Mouse (Mus musculus) cerebellum, adult 8-10 months (tissue): ENCODE data around the gene Arhgap24.

ENCODE experiments used
- DNase-seq: peaks from one replicate; pipeline ENCODE4 v3.0.0; 2022

Arhgap24 gene

GRCm38 (mm10) chr5:102692487-102692886 lies 211.3 kb downstream of the Arhgap24 start:
- peak; percentile 55 for DNase-seq

DNA sequence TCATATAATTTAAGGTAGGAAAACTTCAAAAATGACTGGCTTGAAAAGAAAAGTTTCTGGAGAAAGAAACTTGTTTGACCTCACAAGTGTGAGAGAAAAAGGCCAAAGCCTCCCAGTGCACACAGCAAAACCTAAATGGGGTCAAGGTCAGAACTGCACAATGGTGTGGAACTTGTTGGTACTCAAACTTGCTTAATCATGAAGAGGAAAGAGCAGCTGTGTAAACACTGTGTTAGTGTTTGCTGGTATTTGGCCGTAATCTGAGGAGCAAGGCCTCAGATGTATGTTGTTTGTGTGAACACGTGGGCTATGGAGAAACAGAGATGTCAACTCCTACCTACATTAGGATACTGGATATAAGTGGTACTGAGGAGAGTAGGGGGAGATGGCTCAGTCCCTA lies 212.0 kb downstream of the Arhgap24 start:
- DNase-seq, result no peak

DNA sequence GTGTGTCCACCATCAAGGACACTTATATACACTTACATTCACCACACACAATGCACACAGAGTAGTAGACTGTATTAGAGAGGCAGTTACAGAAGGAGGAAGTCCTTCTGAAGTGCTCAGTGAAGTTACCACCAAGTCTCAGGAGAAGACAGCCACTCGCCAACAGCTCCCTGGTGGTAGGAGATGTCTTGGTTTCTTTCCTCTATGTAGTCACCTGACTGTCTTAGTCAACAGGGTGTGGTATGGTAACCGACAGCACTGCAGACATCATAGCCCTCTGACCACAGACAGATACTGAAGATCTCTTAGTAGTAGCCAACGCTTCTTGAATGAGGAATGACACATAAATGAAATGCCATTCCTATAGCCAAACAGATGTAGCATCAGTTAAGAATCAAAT lies 212.7 kb downstream of the Arhgap24 start:
- no peak for DNase-seq

DNA sequence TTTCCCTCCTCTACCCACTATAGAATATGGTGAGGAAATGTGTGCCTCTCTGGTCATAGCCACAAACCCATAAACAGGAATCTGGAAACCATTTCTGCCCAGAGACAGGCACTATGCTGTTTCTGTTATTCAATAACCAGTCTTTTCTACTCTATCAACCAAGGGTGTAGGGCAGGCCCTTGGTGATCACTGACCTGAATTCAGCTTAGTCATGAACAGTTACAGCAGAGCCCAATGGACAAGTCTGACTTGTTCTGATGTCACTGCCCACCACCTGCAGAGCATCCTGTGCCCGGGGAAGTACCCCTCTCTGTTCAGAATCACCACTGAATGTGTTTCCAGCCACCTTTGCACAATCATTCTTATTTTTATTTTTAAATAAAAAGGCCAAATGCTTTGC lies 216.6 kb downstream of the Arhgap24 start:
- no peak for DNase-seq

GRCm38 (mm10) chr5:102698396-102698795 lies 217.2 kb downstream of the Arhgap24 start:
- DNase-seq, result no peak

- DNase-seq, result no peak
Observed at GRCm38 (mm10) chr5:102698891-102699290, 217.7 kb downstream of the Arhgap24 start.

DNA sequence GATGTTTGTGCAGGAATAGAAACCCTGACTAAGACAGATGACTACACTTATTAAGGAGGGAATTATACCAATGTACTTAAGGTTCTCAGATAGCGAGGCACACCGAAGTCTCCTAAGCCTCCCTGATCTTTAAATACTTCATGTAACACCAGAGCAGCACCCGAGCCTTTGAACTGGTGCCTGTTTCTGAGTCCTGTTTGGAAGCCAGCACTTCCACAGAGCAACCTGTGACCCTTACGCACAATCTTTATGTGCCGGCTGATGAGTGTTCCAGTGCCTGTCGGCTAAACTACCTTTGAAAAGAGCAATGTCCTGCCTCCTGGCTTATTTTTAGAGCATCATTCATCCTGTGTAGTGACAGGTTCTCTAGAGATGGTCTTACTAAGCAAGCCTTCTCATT lies 221.4 kb downstream of the Arhgap24 start:
- DNase-seq, result no peak

DNA sequence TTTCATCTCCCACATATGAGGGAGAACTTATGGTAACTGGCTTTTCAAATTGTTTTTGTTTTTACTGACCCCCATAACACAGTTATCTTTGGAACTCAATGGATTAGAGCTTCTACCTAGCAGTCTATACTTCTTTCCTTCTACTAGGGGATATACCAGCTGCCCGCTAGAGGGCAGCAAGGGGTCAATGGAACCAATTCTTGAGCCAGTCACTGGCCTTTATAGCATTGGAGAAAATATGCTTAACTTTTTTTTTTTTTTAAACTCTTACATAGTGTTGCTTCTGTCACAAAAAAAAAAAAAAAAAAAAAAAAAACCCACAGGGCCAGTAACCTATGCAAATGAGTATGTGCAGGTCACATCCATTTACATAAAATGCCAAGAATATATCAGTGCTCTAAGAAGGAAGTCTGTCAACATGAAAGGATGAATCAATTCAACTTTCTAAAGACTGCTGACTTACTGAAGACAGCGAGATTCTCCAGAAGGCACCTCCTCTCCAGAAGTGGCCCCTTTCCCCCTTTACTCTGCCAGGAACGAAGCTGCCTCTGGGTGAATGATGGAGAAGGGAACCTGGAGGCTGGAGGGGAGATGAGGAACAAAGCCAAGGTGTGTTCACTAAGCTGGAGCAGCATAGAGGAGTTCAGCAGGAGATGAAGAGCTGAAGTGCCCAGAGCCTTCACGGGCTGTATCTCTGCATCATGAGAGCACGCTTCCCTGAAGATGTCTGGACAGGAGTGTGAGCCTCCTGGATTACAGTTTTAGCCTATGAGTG lies 222.3 kb downstream of the Arhgap24 start:
- peak; percentile 48 for DNase-seq

DNA sequence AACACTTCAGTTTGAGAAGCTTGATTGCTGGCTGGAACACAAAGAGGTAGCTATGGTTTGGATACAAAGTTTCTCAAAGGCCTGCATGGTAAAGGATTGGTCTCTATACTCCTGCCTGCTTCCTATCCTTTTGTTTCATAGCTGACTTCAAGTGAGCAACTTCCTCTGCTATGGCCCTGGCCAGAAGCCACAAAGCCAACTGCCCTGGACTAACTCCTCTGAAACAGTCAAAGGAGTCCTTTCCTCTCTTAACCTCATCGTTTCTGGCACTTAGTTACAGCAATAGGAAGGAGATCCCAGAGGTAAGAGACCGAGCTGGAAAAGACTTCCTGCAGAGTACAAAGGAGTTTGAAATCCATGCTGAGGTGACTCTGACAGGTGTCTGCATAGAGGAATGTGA lies 224.0 kb downstream of the Arhgap24 start:
- no peak for DNase-seq

- no peak for DNase-seq
Observed at GRCm38 (mm10) chr5:102710336-102710735, 229.1 kb downstream of the Arhgap24 start.

DNA sequence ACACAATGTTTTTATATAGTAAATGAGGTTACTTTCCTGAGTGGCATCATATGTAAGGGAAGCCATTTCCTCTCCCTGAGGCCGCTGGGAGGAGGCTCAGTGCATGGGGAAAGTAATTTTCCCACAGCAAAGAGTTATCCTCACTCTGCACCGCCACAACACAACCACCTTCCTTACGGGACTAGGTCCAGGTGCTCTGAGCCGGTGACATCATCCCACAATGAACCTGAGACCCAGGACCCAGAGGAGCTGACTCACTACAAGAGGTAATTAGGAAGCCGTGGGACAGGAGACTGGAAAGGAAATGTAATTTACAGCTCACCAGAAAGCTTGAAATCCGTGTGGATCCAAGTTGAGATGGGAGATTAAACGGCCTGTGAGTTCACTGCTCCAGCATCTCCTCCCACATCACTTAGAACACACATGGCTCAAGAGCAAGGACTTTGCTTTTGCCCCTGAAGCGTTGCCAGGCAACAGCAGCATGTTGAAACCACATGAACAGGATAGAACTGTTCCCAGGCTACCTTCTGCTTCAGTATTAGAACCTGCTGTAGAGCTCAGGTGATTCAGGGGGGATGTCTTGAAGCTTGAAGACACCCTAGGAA lies 238.3 kb downstream of the Arhgap24 start:
- no peak for DNase-seq

GRCm38 (mm10) chr5:102723558-102723957 lies 242.4 kb downstream of the Arhgap24 start:
- no peak for DNase-seq

- no peak for DNase-seq
Observed at GRCm38 (mm10) chr5:102724813-102725348, 243.7 kb downstream of the Arhgap24 start.

DNA sequence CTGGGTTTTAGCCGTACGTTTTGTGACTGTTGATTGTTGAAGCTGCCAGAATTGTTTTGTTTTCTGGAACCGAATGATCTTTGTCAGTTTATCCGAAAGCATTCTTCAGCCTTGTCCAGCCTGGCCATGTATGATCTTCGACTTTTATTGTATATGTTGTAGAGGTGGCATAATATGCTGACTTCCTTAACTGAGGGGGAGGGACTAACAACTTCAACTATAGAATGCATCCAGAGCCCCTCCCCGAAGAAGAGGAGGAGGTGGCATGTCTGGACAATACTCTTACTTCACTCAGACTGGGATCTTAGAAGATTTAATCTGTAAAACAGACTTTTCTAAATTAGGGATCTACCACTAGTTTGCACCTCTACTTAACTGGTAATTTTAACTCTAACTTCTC lies 244.2 kb downstream of the Arhgap24 start:
- no peak for DNase-seq

- DNase-seq, result no peak
Observed at GRCm38 (mm10) chr5:102726985-102727384, 245.8 kb downstream of the Arhgap24 start.

- DNase-seq, result no peak
Observed at GRCm38 (mm10) chr5:102728531-102728930, 247.3 kb downstream of the Arhgap24 start.

DNA sequence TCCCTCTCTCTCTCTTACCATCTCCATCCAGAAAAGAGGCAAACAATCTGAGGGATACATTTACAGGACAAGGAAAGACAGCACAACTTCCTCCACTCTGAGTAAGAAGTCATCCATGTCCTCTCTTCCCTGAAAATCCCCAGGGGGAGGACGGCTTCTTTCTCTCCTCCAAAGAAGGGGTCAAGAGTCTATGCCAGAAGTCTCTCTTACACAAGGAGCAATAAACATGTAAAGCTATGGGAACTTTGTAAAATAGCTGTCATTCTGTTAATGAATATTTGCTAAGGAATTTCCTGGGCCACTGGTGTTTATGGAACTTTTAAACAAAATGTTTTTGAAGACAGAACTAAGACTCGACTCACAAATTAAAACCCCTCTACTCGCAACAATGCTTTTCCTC lies 248.3 kb downstream of the Arhgap24 start:
- DNase-seq, result no peak

DNA sequence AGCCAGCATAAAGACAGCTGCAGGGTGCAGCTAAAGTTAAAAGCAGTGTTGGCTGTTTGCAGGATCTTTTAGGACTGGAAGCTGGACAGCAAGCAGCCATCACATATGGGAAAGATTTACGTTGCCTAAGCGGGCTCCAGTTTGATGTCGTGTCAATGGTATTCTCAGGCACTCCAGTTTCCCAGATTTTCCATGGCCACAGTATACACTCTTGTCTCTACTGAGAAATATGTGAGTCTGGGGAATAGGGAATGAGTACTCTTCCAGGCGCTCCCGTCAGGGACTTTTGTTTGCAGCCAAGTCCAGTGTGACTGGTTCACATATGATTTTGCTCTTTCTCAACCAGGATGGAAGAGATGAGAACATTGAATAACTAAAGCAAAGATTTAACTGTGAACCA lies 254.9 kb downstream of the Arhgap24 start:
- no peak for DNase-seq

DNA sequence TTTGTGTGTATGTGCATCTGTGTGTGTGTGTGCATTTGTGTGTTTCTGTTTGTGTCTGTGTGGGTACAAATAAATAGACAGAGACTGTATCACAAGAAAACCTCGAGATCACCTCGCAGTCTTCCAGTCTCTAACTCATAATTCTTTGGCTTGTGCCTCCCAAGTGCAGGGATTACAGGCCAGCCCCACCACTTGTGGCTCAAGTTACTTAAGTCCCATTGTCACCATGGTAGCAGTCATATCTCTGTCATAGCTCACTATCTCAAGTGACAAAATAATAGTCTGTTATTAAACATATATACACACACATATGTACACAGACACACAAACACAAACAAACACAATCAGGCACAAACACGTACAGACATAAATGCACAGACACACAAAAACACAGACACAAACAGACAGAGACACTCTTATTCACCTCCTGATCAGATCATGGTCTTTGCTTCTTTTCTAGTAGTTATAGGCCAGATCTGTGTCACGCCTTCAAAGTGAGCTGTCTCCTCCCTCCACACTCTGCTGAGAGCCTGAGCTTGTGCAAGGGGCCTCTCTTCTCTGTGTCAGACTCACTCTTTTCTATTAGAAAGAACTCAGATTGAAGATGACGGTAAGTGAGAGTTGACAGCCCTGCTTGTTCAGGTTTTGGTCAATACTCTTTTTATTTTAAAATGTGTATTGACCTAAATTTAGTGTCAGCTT lies 261.5 kb downstream of the Arhgap24 start:
- DNase-seq, result no peak

- no peak for DNase-seq
Observed at GRCm38 (mm10) chr5:102743436-102743835, 262.2 kb downstream of the Arhgap24 start.

- no peak for DNase-seq
Observed at GRCm38 (mm10) chr5:102744051-102744450, 262.9 kb downstream of the Arhgap24 start.

GRCm38 (mm10) chr5:102748146-102748545 lies 267.0 kb downstream of the Arhgap24 start:
- no peak for DNase-seq

GRCm38 (mm10) chr5:102749020-102749419 lies 267.8 kb downstream of the Arhgap24 start:
- DNase-seq, result no peak

DNA sequence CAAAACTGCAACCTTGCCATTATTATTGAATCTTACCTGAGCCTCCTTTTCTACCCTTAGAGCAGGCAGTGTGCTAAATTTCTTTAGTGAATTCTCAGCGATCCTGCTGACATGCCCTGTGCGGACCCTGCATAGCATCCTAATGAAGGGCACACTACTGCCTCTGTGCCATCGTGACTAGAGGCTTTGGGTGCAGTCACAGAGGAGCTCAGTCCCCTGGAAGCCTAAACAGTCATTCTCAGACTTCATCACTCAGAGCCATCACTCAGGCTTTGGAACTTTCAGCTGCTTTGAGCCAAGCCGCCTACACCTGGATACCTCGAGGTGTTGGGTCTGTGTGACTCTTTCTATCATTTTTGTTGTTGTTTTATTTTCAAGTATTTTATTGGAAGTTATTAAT lies 269.5 kb downstream of the Arhgap24 start:
- no peak for DNase-seq
